Mouse (Mus musculus) neural tube, embryonic 12.5 days (tissue): ENCODE measurements around the gene Tbxa2r. TPM values are rescaled to one million over a fixed set of nuclear protein-coding genes. Genes with fewer than 3 reads are reported as not detected.
A peak's percentile ranks its signal among the peaks of the same experiment; 100 is the strongest.

Source experiments
- ATAC-seq: fragments of 200-750 bp; cut with Nextera tagmentation; 2 replicates; pipeline ENCODE4 v1.8.0; 2017; ENCODE audit warnings: low read depth, mild to moderate bottlenecking, moderate TSS enrichment, moderate library complexity; ENCODE audit not compliant: low FRiP score
- H3K27ac ChIP-seq: fragments of 300-500 bp; sonication (generic); 2 replicates; pipeline ENCODE4 v1.5.1; 2016
- H3K27me3 ChIP-seq: fragments of 300-500 bp; sonication (generic); replicated peaks from 2 replicates; pipeline ENCODE4 v1.6.1; 2016; ENCODE audit warnings: mild to moderate bottlenecking
- H3K36me3 ChIP-seq: fragments of 300-500 bp; sonication (generic); 2 replicates; pipeline ENCODE4 v1.6.1; 2016; ENCODE audit warnings: mild to moderate bottlenecking
- H3K4me1 ChIP-seq: fragments of 300-500 bp; sonication (generic); 2 replicates; pipeline ENCODE4 v1.6.1; 2016
- H3K4me2 ChIP-seq: fragments of 300-500 bp; sonication (generic); replicated peaks from 2 replicates; pipeline ENCODE4 v1.6.1; 2016; ENCODE audit warnings: mild to moderate bottlenecking
- H3K4me3 ChIP-seq: fragments of 300-500 bp; sonication (generic); 2 replicates; pipeline ENCODE4 v1.5.1; 2016
- H3K9ac ChIP-seq: fragments of 300-500 bp; sonication (generic); 2 replicates; pipeline ENCODE4 v1.6.1; 2016; ENCODE audit warnings: mild to moderate bottlenecking
- H3K9me3 ChIP-seq: fragments of 300-500 bp; sonication (generic); 2 replicates; pipeline ENCODE4 v1.6.1; 2016; ENCODE audit warnings: mild to moderate bottlenecking
- WGBS: fragments of 180-500 bp; shearing (Covaris S2); methylation state at CpG from one replicate; pipeline ENCODE4 v1.1.7; 2016; 5-methylcytosine and 5-hydroxymethylcytosine counted together
- polyA plus RNA-seq: library from polyadenylated mRNA; unstranded; fragments of >200 nt; fragmentation: Nextera tagmentation; extraction: Ambion mirVana; gene quantifications from 2 replicates; pipeline ENCODE4 v1.2.1, GENCODE M21; 2016

The Tbxa2r gene
- polyA plus RNA-seq, 1 experiment from 2014 or later: 3.8 TPM

DNA sequence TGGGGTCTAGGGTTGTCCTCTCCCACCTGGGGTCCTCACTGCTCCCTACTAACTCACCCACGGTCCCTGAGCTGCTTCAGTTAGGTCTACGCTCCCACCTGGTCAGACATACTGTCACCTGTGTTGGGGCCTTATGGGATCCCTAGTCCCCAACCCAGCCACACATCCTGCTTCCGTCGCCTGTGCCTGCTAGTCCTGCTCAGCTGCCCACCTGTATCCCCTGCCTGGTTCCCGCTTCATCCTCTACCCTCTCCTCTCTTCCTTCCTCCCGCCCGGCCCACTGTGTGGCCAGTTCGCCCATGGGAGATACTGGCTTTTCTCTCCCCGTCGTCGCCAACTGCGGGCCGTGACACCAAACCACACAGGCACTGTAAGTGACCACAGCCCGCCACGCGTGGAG lies 12.9 kb upstream of the Tbxa2r start:
- Histone ChIP-seq H3K4me3 (no peak overlapping the region), H3K27ac (no peak overlapping the region), H3K4me1 (peaks cover 25% of the 10 kb centered on the region), H3K36me3 (peaks cover 76% of the 10 kb centered on the region), H3K27me3 (no peaks in the 10 kb centered on the region), H3K9ac (no peak overlapping the region), H3K9me3 (no peaks in the 10 kb centered on the region), H3K4me2 (no peak overlapping the region)
- 95% methylated on average over 16 of the region's 16 CpGs for WGBS
- no peak for ATAC-seq

- Histone ChIP-seq H3K4me1 (peaks cover 25% of the 10 kb centered on the region), H3K9ac (0 out of 2 replicates have a peak overlapping the region, but pooled peaks have one; percentile 33), H3K9me3 (no peaks in the 10 kb centered on the region), H3K27ac (no peak overlapping the region), H3K36me3 (peaks cover 67% of the 10 kb centered on the region), H3K4me2 (peak overlapping the region; percentile 41), H3K4me3 (no peak overlapping the region), H3K27me3 (no peaks in the 10 kb centered on the region)
- ATAC-seq: no peak
- WGBS: 50% methylated on average over 16 of the region's 16 CpGs
Measured at GRCm38 (mm10) chr10:81316338-81317060, 12.0 kb upstream of the Tbxa2r start.

DNA sequence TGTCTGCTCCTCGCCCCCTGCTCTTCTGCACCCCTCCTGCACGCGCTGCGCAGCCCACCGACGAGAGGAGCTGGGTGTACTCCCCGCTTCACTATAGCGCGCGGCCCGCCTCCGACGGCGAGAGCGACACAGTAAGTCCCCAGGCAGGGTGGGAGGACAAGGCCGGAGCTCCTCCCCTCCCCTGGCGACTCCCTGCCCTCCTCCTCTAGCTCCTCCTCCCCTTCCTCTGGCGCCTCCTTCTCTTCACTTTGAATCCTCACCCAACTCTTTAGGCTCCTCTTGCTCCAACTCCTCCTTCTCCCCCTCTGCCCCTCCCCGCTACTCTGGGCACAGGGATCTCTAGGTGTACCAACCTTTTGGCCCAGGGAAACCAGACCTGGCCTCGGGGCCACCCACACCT lies 11.3 kb upstream of the Tbxa2r start:
- 16% methylated on average over 20 of the region's 20 CpGs for WGBS
- Histone ChIP-seq H3K27me3 (no peaks in the 10 kb centered on the region), H3K36me3 (peaks cover 60% of the 10 kb centered on the region), H3K4me1 (peaks cover 32% of the 10 kb centered on the region), H3K4me3 (no peak overlapping the region), H3K4me2 (peak overlapping the region; percentile 41), H3K9ac (0 out of 2 replicates have a peak overlapping the region, but pooled peaks have one; percentile 33), H3K27ac (no peak overlapping the region), H3K9me3 (no peaks in the 10 kb centered on the region)
- ATAC-seq: no peak

- no peaks in the 10 kb centered on the region for H3K9me3 ChIP-seq
- H3K9ac ChIP-seq: no peak overlapping the region
- no peaks in the 10 kb centered on the region for H3K27me3 ChIP-seq
- peak overlapping the region; percentile 76 for H3K4me2 ChIP-seq
- H3K27ac ChIP-seq: no peak overlapping the region
- ATAC-seq: no peak
- no peak overlapping the region for H3K4me3 ChIP-seq
- peaks cover 36% of the 10 kb centered on the region for H3K4me1 ChIP-seq
- H3K36me3 ChIP-seq: peaks cover 60% of the 10 kb centered on the region
- 93% methylated on average over 13 of the region's 13 CpGs for WGBS
Measured at GRCm38 (mm10) chr10:81318589-81319329, 9.8 kb upstream of the Tbxa2r start.

GRCm38 (mm10) chr10:81319330-81319699 lies 9.2 kb upstream of the Tbxa2r start:
- H3K9me3 ChIP-seq: no peaks in the 10 kb centered on the region
- WGBS: 38% methylated on average over 8 of the region's 8 CpGs
- H3K36me3 ChIP-seq: peaks cover 60% of the 10 kb centered on the region
- peak overlapping the region; percentile 83 for H3K9ac ChIP-seq
- H3K4me2 ChIP-seq: peak overlapping the region; percentile 76
- H3K4me1 ChIP-seq: peaks cover 36% of the 10 kb centered on the region
- peak overlapping the region; percentile 47; the same call in 1 of the 2 replicates for H3K27ac ChIP-seq
- ATAC-seq: no peak
- peak overlapping the region; percentile 92; the same call in 1 of the 2 replicates for H3K4me3 ChIP-seq
- H3K27me3 ChIP-seq: no peaks in the 10 kb centered on the region

GRCm38 (mm10) chr10:81319741-81320549 lies 8.6 kb upstream of the Tbxa2r start:
- H3K27ac ChIP-seq: peak overlapping the region; percentile 47; the same call in 1 of the 2 replicates
- peaks cover 36% of the 10 kb centered on the region for H3K4me1 ChIP-seq
- H3K9me3 ChIP-seq: no peaks in the 10 kb centered on the region
- H3K9ac ChIP-seq: peak overlapping the region; percentile 83
- peak overlapping the region; percentile 76 for H3K4me2 ChIP-seq
- peak overlapping the region; percentile 92 for H3K4me3 ChIP-seq
- ATAC-seq: peak; percentile 2; the same call in 1 of the 2 replicates
- peaks cover 60% of the 10 kb centered on the region for H3K36me3 ChIP-seq
- H3K27me3 ChIP-seq: no peaks in the 10 kb centered on the region
- 1% methylated on average over 38 of the region's 38 CpGs for WGBS

DNA sequence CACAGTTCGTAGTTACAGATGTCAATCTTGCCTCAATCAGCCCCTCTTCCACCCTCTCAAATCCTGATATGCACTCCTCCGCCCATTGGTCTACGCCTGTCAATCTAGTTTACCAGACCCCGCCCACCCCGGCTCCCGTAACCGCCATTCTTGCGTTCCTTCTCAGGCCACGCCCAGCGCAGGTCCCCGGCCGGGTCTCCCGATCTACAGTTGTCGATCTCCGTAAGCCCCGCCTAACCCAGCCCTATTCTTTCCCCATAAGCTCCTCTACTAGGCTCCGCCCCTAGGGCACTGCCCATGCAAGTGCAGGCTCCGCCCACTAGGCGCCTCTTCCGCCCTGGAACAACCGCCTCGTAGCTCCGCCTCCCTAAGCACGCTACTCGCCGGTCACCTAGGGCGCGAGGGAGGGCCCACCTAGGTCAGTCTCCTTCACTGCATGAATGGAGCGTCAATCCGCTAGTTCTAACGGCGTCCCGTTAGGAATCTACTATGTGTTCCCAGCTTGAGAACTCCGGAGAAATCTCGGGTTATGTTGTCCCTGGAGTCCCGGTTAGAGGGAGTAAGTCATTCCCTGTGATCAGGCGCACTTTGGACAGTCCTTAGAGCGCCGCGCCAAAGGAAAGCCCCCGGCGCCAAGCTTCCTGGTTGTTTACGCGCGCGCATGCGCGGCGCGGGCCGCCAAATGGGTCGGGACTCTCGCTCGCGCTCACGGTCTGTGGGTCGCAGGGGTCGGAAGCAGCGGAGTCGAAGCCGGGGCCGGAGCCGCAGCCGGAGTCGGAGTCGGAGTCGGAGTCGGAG lies 7.8 kb upstream of the Tbxa2r start, which contains the start of gene Cactin:
Cactin (plus strand) TSS at position 554 of the 798 bp plus-strand sequence.
- Histone ChIP-seq H3K27ac (peak within 1 kb of the TSS; percentile 80), H3K4me3 (peak within 1 kb of the TSS; percentile 92), H3K36me3 (peaks cover 60% of the 10 kb centered on the region), H3K9ac (peak within 1 kb of the TSS; percentile 83), H3K4me1 (peaks cover 36% of the 10 kb centered on the region), H3K9me3 (no peaks in the 10 kb centered on the region), H3K27me3 (no peaks in the 10 kb centered on the region), H3K4me2 (peak within 1 kb of the TSS; percentile 76)
- peak; percentile 92 for ATAC-seq
- under 1% methylated on average over 68 of the region's 68 CpGs for WGBS

- Histone ChIP-seq H3K27ac (peak overlapping the region; percentile 80), H3K9me3 (no peaks in the 10 kb centered on the region), H3K4me3 (peak overlapping the region; percentile 92), H3K4me2 (peak overlapping the region; percentile 76), H3K9ac (peak overlapping the region; percentile 83), H3K36me3 (peaks cover 60% of the 10 kb centered on the region), H3K4me1 (peaks cover 34% of the 10 kb centered on the region), H3K27me3 (no peaks in the 10 kb centered on the region)
- 3% methylated on average over 20 of the region's 20 CpGs for WGBS
- ATAC-seq: peak; percentile 1; the same call in 1 of the 2 replicates
Measured at GRCm38 (mm10) chr10:81321436-81321835, 7.1 kb upstream of the Tbxa2r start.

- peak overlapping the region; percentile 76 for H3K4me2 ChIP-seq
- no peaks in the 10 kb centered on the region for H3K27me3 ChIP-seq
- no peaks in the 10 kb centered on the region for H3K9me3 ChIP-seq
- 96% methylated on average over 27 of the region's 27 CpGs for WGBS
- peak overlapping the region; percentile 7; the same call in 1 of the 2 replicates for H3K4me3 ChIP-seq
- H3K36me3 ChIP-seq: peaks cover 66% of the 10 kb centered on the region
- peaks cover 26% of the 10 kb centered on the region for H3K4me1 ChIP-seq
- no peak overlapping the region for H3K27ac ChIP-seq
- no peak overlapping the region for H3K9ac ChIP-seq
- ATAC-seq: no peak
Measured at GRCm38 (mm10) chr10:81322444-81322843, 6.1 kb upstream of the Tbxa2r start.

GRCm38 (mm10) chr10:81323141-81323775 lies 5.3 kb upstream of the Tbxa2r start:
- H3K27ac ChIP-seq: no peak overlapping the region
- no peaks in the 10 kb centered on the region for H3K9me3 ChIP-seq
- H3K4me3 ChIP-seq: no peak overlapping the region
- no peak for ATAC-seq
- 92% methylated on average over 23 of the region's 23 CpGs for WGBS
- peaks cover 62% of the 10 kb centered on the region for H3K36me3 ChIP-seq
- H3K4me2 ChIP-seq: no peak overlapping the region
- peaks cover 27% of the 10 kb centered on the region for H3K4me1 ChIP-seq
- no peak overlapping the region for H3K9ac ChIP-seq
- no peaks in the 10 kb centered on the region for H3K27me3 ChIP-seq
